Mouse (Mus musculus) spleen, postnatal 10 days (tissue): ENCODE measurements around the gene Bbs5.
"Not testable (repeated sequence)": the region's sequence is repeated elsewhere in the genome, so short reads cannot be mapped to it uniquely, and the experiment has no call there.

Source experiments
- DNase-seq, 2 experiments: peaks; one replicate each; pipeline ENCODE4 v3.0.0; 2021 to 2022; ENCODE audit warnings: low spot score in 2 of 2

The Bbs5 gene

DNA sequence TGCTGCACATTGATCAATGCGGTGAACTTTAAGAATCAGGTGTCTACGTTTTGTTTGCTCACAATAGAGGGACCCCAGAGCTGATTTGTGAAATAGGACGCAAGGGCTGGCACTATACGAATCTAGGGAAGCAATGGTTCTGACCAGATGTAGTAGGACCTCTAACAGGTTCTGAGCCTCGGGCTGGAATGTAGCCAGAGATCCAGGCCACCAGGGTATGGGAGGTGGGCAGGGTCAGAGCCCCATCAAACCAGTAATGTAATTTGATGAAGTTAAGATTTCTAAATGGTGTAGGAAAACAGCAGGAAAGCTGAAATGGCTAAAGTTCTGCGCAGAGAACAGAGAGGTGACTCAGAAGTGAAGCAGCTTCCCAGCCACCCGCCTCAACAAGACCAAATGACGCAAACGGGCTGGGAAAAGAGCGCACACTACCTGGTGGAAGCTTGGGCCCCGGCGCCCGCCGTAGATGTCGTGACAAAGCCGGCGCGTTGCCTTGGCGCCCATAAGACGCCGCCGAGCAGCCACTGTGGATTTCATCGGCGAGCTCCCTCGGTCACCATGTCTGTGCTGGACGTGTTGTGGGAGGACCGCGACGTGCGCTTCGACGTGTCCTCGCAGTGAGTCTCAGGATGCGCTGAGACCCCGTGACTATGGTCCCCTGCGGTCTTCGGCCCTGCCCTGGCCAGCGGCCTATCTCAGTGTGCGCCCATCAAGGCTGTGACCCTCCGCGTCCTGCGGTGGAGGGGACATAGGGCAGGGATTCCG lies at the start of gene Bbs5:
Gene Bbs5 (plus strand): TSS at position 446 of the 765 bp plus-strand sequence.
- DNase-seq, result peak; percentile 46 to 84

GRCm38 (mm10) chr2:69603726-69604393 lies 43.1 kb upstream of the Bbs5 start:
- DNase-seq, result no peak

- no peak for DNase-seq
Observed at GRCm38 (mm10) chr2:69606621-69607020, 40.4 kb upstream of the Bbs5 start.

- DNase-seq, result no peak
Observed at GRCm38 (mm10) chr2:69612237-69612636, 34.7 kb upstream of the Bbs5 start.

GRCm38 (mm10) chr2:69612716-69613115 lies 34.3 kb upstream of the Bbs5 start:
- no peak for DNase-seq

GRCm38 (mm10) chr2:69613237-69613636 lies 33.7 kb upstream of the Bbs5 start:
- DNase-seq, result no peak

- DNase-seq, result no peak
Observed at GRCm38 (mm10) chr2:69618336-69618735, 28.6 kb upstream of the Bbs5 start.

DNA sequence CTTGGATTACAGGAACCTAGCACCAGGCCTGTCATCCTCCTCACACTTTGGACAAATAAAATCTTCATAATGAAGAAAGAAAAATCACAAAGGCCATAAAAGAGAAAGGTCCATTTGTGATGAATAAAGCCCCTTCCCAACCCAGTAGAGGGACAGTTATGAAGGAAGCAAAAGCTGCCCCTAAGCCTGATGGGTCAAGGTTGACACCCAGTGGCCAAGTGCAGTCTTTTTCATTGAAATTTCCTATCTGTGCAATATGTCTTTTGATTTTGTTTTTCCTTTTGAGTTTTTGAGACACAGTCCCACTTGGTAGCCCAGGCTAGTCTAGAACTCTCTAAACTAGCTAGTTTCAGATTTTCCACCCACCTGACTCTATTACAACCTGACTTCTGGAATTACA lies 27.7 kb upstream of the Bbs5 start:
- no peak for DNase-seq

DNA sequence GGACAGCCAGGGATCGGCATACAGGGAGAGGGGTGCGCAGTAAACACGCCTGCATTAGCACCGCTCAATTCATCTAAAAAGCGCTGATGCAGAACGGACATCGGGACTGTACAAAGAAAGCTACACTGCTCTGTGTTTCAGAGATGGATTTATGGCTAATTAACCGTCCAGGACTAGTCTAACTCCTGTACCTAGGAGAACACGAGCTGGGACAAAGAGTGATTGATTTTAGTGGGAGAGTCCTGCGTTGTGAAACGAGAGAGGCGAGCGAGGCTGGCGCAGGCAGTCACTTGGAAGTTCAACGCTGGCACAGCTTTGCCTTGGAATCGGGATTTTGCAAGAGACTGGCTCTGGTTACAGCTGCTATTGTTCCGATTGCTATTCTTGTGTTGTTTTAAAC lies 17.8 kb upstream of the Bbs5 start:
- DNase-seq, result no peak

- no peak for DNase-seq
Observed at GRCm38 (mm10) chr2:69629914-69630313, 17.1 kb upstream of the Bbs5 start.

DNA sequence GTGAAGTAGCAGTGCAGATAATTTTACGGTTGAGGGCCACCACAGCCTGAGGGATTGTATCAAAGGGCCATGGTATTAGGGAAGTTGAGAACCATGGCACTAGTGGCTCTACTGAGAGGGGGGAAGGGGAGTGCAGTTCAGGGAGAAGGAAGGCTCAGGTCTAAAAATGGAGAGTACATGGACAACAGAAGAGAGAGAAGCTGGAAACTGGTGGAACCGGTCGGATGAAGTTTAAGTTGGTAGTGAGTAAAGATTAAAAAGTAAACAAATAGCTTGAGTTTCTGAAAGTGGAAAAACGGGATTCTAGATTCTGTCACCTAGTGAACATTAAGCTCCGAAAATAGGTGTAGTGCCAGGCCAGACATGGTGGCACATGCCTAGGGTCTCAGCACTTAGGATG lies 16.2 kb upstream of the Bbs5 start:
- DNase-seq, result no peak

GRCm38 (mm10) chr2:69631449-69631848 lies 15.5 kb upstream of the Bbs5 start:
- DNase-seq, result peak; percentile 13 to 52

DNA sequence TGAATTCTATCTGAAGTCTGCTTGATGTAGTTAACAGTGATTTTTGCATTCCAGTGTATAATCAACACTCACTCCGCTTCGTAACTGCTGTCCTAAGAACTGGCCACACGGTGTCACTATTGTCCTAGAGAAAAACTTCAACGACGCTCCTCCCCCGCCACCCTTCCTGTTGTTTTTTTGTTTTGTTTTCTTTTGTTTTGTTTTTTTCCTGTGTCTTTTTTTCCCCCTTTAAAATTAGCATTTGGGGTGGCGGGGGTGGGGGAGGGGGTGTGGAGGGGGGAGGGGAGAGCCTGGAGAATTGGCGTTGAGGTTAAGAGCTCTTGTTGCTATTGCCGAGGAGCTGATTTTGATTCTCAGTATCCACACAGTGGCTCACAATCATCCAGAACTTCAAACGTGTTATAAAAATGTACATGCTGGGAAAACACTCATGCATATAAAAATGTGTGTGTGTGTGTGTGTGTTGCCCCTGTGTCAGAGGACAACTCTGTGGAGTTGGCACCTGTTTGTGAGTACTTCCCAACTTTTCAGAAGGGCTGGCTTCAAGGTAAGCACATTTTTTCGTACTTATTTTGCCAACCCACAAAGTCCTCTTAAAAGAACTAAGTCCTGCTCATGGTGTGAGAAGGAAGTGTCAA lies 11.8 kb upstream of the Bbs5 start:
- peak; percentile 16 to 71 for DNase-seq

- peak; percentile 51 to 79 for DNase-seq
Observed at GRCm38 (mm10) chr2:69635807-69636206, 11.2 kb upstream of the Bbs5 start.

- not testable (repeated sequence) for DNase-seq
Observed at GRCm38 (mm10) chr2:69637989-69638388, 9.0 kb upstream of the Bbs5 start.

DNA sequence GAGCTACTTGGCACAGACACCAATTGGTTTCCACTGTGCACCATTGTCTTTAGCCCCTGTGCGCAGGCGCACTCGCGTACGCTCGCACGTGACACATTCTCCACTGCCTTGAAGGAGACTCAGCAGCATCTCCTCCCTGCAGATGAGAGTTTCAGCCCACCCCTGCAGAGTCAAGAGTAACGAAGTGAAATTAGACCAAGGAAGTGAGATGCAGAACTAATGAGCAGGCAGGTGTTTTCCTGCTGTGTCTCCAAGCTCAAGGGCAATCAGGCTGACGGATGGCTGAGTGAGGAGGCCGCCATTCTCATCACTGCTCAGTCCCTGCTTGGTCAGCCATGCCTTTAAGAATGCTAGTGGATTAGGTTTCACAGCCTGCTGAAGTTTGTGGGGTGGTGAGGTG lies 6.9 kb upstream of the Bbs5 start:
- DNase-seq, result peak in 1 of 2 experiments; percentile 19

DNA sequence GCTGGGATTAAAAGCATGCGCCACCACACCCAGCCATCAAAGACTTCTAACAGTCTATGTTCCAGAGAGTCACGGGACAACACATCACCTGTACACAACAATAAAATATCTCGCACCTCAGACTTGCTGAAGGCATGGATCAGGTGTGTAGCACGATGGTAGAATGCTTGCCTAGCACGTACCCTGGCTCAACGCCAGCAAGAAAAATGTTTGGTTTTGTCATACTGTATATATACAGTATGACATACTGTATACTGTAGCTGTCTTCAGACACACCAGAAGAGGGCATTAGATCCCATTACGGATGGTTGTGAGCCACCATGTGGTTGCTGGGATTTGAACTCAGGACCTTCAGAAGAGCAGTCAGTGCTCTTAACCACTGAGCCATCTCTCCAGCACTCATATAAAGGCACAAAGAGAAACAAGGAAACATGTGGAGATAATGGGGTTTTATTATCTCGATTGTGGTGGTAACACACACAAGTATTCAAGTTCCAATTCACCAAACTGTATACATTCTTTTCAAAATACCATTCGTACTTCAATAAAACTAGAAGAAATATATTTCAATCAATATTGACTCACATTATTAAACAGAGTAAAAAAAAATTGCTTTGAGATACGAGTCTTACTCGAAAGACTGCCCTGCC lies 1.9 kb upstream of the Bbs5 start:
- DNase-seq, result no peak

DNA sequence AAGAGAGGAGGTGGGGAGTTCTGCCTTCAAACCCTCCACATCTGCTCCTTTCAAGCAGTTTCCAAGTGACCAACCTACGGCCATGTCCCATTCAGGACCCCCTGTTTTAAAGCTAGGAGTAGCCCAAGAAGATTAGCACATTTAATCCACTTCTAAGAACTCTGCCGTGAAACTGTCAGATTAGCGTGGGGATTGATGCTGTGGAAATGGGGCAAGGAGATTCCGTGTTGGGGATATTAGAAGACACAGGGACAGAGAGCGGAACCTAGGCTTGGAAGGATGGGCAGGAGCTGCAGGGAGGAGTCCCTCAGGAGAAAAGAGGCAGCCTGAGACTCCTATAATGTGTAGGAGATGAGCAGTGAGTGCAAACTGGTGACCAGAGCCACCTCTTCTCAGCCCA lies 2.7 kb downstream of the Bbs5 start:
- DNase-seq, result no peak

- no peak for DNase-seq
Observed at GRCm38 (mm10) chr2:69659326-69659725, 12.4 kb downstream of the Bbs5 start.

DNA sequence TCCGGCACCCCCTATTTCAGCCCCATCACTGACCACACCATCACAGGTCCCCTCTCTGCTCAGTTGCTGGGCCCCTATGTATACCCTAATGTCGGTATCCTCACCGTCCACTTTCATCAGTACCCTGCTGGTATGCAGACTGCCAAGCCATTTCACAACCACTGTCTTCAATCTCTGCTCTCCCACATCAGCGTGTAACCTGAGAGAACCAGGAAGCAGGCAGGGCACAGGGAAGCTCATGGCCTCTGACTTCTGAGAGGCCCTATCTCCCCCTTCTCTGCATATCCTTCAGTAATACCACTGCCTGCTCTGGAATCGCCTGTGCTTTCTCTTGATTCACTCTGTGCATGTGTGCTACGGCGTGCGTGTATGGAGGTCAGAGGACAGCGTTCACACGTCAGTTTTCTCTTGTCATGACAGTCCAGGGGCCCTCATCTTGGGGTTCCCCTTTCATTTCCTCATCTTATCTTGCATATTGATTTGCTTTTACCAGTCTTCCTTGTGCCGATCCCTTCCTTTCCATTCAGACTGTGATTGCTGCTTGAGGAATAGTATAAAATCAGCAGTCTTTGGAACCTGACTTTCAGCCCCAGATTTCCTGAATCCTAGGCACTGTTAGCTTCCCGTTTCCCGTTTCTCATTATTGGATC lies 17.0 kb downstream of the Bbs5 start:
- no peak for DNase-seq

GRCm38 (mm10) chr2:69667656-69668055 lies 20.7 kb downstream of the Bbs5 start:
- DNase-seq, result no peak

GRCm38 (mm10) chr2:69668414-69668813 lies 21.4 kb downstream of the Bbs5 start:
- DNase-seq, result no peak
